Mouse (Mus musculus): ENCODE results near the gene Cux1. TPM values are rescaled to one million over a fixed set of nuclear protein-coding genes. Genes with fewer than 3 reads are reported as not detected.

Cux1 gene
- polyA plus RNA-seq, 1 experiment from 2014 or later: 114 TPM

DNA sequence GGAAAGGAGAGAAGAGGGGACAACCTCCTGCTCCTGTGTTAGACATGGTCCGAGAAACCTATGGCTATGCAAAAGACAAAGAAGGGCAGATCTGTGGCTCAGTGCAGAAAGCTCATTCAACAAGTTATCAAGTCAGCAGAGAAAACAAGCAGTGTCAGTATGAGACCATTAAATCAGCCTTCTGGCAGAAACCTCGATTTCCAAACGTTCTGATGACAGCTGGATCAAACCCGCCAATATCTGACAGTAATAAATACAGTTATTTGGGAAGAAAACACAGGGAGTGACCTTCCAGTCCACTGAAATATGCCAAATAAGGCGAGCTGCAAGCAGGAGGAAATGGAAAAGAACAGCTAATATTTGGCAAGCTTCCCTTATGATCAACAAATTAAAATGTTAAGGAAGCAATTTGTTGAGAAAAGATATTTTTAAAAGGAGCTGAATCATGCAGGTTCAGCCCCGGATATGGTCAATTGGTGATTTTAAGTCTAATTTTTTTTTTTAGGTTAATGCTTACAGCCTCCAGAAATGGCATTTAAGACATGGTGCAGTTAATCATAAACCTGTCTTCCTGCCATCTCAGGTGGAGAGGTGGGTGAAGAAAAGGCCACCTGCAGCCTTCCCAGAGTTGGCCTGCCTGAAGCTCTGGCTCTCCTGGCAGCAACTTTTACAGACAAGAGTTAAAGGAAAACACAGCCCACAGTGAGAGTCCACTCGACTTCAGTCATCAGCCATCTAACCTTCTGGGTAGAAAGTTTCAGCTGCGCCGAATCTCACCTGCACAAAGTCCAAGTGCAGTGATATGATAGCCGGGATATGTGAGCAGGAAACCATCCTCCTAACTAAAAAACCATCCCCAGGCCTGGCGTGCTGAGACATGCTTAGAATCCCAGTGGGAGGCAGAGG is 33.7 kb downstream of the Cux1 start:
- Histone ChIP-seq H3K27me3 (no peaks in the 10 kb centered on the region), H3K9ac (no peak overlapping the region), H3K27ac (peak overlapping the region; percentile 74), H3K36me3 (no peaks in the 10 kb centered on the region), H3K4me3 (no peak overlapping the region), H3K4me1 (peaks cover 60% of the 10 kb centered on the region), H3K4me2 (peak overlapping the region; percentile 27; the same call in 1 of the 2 replicates), H3K9me3 (no peaks in the 10 kb centered on the region)
- ATAC-seq (ENCODE audit: borderline replicate concordance, extremely low read depth, low FRiP score, low TSS enrichment): no peak
- WGBS: 53% methylated on average over 11 of the region's 11 CpGs

DNA sequence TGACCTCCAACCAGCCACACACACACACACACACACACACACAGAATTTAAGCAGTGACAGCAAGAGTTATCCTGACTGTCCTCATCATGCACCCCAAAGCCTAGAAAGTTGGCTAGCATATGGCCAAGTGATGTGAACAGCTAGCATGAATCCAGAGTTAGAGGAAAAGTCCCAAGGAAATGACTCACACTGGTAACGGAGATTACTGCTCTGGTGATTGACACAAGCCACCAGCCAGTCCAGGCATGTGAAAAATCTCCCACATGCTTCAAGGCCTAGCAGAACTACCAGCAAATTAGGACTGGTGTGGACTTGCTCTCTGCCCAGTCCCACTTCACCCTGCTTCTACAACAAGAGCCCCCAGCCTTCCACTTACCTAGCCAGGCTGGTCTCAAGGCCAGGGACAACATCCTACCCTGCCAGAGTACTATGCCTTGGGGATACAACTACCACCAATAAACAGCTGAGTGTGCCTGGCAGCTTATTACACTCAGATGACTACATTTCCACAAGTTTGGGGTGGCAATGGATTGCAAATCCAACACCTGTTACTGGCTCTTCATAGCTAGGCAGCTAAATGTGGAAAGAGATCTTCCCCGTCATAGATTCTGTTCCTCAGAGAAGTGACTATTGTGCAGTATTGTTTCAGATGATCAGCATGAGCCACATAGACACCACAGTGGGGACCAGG is 35.5 kb downstream of the Cux1 start:
- peaks cover 69% of the 10 kb centered on the region for H3K4me1 ChIP-seq
- no peak for ATAC-seq (ENCODE audit: borderline replicate concordance, extremely low read depth, low FRiP score, low TSS enrichment)

DNA sequence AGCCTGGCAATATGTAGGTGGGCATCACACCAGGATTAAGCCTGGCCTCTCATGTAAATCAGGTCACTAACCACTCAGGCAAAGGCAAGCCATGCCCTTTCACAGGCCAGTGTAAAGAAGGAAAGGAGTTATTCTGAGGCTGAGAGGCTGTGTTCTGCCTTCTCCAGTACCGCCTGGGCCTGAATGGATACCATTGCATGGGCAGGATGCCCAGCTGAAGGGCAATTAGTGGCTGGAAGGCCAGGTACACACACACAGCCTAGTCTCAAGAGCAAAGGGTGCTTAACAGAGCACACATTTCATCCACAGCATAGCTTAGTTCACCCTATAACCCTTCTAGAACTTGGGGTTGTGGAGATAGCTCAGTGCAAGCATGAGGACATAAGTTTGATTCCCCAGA is 36.4 kb downstream of the Cux1 start:
- WGBS: 70% methylated on average over 1 of the region's 1 CpGs
- peaks cover 72% of the 10 kb centered on the region for H3K4me1 ChIP-seq

More for the DNA sequence above, 35.5 kb downstream of the Cux1 start:
- H3K4me3 ChIP-seq: no peak overlapping the region
- no peak overlapping the region for H3K27ac ChIP-seq
- H3K36me3 ChIP-seq: no peaks in the 10 kb centered on the region
- H3K9me3 ChIP-seq: no peaks in the 10 kb centered on the region
- no peak overlapping the region for H3K9ac ChIP-seq
- WGBS: 72% methylated on average over 2 of the region's 2 CpGs
- H3K27me3 ChIP-seq: no peaks in the 10 kb centered on the region
- H3K4me2 ChIP-seq: no peak overlapping the region

DNA sequence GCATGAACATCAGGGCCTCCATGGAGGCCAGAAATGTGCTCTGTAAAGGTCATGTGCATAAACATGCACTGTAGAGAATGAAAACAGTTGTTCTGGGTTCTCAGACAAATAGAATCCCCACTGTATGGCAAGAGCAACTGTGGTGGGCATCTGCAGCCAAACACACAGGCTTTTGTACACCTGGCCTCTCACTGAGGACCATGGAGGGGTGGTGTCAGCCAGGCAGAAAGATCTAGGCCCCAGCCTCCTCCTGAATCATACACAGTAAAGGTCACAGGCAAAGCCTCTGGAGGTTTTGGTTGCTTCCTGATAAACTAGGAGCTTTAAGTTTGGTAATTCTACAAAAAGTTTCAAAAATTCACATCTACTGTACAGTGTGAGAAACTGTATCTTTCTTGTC is 38.1 kb downstream of the Cux1 start:
- Histone ChIP-seq H3K36me3 (no peaks in the 10 kb centered on the region), H3K4me3 (no peak overlapping the region), H3K9ac (no peak overlapping the region), H3K4me1 (peaks cover 72% of the 10 kb centered on the region), H3K27me3 (no peaks in the 10 kb centered on the region), H3K27ac (no peak overlapping the region), H3K4me2 (no peak overlapping the region), H3K9me3 (no peaks in the 10 kb centered on the region)
- no peak for ATAC-seq (ENCODE audit: borderline replicate concordance, extremely low read depth, low FRiP score, low TSS enrichment)

More for the DNA sequence above, 36.4 kb downstream of the Cux1 start:
- no peak overlapping the region for H3K9ac ChIP-seq
- ATAC-seq (ENCODE audit: borderline replicate concordance, extremely low read depth, low FRiP score, low TSS enrichment): no peak
- H3K9me3 ChIP-seq: no peaks in the 10 kb centered on the region
- no peak overlapping the region for H3K27ac ChIP-seq
- H3K27me3 ChIP-seq: no peaks in the 10 kb centered on the region
- H3K4me2 ChIP-seq: no peak overlapping the region
- H3K4me3 ChIP-seq: no peak overlapping the region
- no peaks in the 10 kb centered on the region for H3K36me3 ChIP-seq

GRCm38 (mm10) chr5:136527871-136528270 is 39.4 kb downstream of the Cux1 start:
- no peak overlapping the region for H3K4me3 ChIP-seq
- WGBS: 53% methylated on average over 1 of the region's 1 CpGs
- H3K4me1 ChIP-seq: peaks cover 72% of the 10 kb centered on the region
- H3K9ac ChIP-seq: no peak overlapping the region
- no peaks in the 10 kb centered on the region for H3K36me3 ChIP-seq
- H3K4me2 ChIP-seq: no peak overlapping the region
- H3K27me3 ChIP-seq: no peaks in the 10 kb centered on the region
- ATAC-seq (ENCODE audit: borderline replicate concordance, extremely low read depth, low FRiP score, low TSS enrichment): no peak
- no peak overlapping the region for H3K27ac ChIP-seq
- no peaks in the 10 kb centered on the region for H3K9me3 ChIP-seq

DNA sequence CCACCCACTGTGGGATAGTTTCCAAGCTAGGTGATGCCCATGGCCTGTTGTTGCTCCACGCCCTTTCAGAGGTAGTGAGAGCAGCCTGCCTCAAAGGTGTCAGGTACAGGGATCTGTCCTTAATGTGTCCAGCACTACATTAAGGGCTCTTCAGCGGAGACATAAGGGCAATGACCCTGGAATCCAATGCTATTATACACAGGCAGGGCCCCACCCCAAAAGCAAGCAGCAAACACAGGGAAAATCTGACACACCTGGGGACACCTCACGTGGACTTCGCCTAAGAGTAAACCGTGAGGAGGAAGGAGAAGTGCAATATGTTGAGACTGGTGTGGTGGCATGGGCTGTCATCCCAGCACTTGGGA is 40.8 kb downstream of the Cux1 start:
- Histone ChIP-seq H3K9me3 (no peaks in the 10 kb centered on the region), H3K27me3 (no peaks in the 10 kb centered on the region), H3K4me1 (peaks cover 67% of the 10 kb centered on the region), H3K4me3 (no peak overlapping the region), H3K4me2 (no peak overlapping the region), H3K36me3 (no peaks in the 10 kb centered on the region), H3K27ac (peak overlapping the region; percentile 73), H3K9ac (no peak overlapping the region)
- WGBS: 52% methylated on average over 5 of the region's 5 CpGs
- ATAC-seq (ENCODE audit: borderline replicate concordance, extremely low read depth, low FRiP score, low TSS enrichment): no peak

DNA sequence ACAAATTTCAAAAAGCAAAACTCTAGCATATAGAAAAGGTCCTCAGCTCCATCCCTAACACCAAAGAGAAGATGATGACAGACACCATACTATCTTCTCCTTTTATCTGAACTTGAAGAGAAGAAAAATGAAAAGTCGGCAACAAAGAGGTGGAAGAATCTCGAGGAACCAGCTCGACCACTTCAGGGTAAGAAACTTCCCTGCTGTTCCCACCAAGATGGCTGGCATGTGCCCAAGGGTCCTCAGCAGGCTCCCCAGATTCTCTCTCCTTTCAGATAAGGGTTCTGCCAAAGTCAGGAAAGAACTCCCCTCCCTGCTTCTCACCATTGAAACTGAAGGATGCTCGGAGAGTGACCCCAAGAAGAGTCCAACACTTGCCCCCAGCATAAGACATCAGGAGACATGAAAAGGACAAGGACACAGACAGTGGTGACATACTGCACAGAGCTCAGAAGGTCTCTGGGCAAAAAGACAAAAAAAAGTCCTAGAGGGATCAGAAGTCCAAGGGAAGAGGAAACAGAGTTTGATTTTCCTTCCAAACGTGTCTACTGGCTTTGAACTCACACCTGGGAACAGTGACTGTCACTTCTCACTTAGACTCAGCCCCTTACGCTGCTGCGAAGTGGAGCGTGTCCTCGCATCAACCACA is 41.3 kb downstream of the Cux1 start:
- H3K9ac ChIP-seq: no peak overlapping the region
- H3K4me2 ChIP-seq: no peak overlapping the region
- ATAC-seq (ENCODE audit: borderline replicate concordance, extremely low read depth, low FRiP score, low TSS enrichment): no peak
- H3K4me3 ChIP-seq: no peak overlapping the region
- H3K9me3 ChIP-seq: no peaks in the 10 kb centered on the region
- 53% methylated on average over 9 of the region's 9 CpGs for WGBS
- peak overlapping the region; percentile 73 for H3K27ac ChIP-seq
- peaks cover 63% of the 10 kb centered on the region for H3K4me1 ChIP-seq
- no peaks in the 10 kb centered on the region for H3K36me3 ChIP-seq
- no peaks in the 10 kb centered on the region for H3K27me3 ChIP-seq

GRCm38 (mm10) chr5:136522843-136523463 is 44.3 kb downstream of the Cux1 start:
- WGBS: 9% methylated on average over 3 of the region's 3 CpGs
- Histone ChIP-seq H3K9ac (no peak overlapping the region), H3K36me3 (no peaks in the 10 kb centered on the region), H3K27me3 (no peaks in the 10 kb centered on the region), H3K9me3 (no peaks in the 10 kb centered on the region), H3K4me3 (no peak overlapping the region), H3K4me2 (no peak overlapping the region), H3K27ac (peak overlapping the region; percentile 34), H3K4me1 (peaks cover 55% of the 10 kb centered on the region)
- no peak for ATAC-seq (ENCODE audit: borderline replicate concordance, extremely low read depth, low FRiP score, low TSS enrichment)

DNA sequence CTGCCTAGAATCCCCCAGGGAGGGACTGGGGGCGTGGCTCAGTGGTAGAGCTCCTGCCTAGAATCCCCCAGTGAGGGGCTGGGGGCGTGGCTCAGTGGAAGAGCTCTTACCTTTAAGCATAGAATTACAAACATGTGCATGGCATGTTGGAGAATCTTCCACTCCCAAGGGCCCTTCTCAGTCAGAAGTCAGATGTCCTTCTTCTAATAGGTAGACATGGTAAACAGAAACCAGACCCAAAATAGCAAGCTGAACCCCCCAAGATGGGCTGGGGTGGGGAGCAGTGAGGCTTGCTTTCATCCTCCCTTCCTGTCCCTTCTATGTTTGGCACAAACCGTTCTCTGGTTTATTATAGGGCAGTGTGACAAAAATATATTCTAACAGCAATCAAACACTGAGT is 45.6 kb downstream of the Cux1 start:
- Histone ChIP-seq H3K27ac (no peak overlapping the region), H3K9ac (no peak overlapping the region), H3K27me3 (no peaks in the 10 kb centered on the region), H3K4me2 (no peak overlapping the region), H3K9me3 (no peaks in the 10 kb centered on the region), H3K36me3 (no peaks in the 10 kb centered on the region), H3K4me1 (peaks cover 51% of the 10 kb centered on the region), H3K4me3 (no peak overlapping the region)
- WGBS: 78% methylated on average over 3 of the region's 3 CpGs
- ATAC-seq (ENCODE audit: borderline replicate concordance, extremely low read depth, low FRiP score, low TSS enrichment): no peak

DNA sequence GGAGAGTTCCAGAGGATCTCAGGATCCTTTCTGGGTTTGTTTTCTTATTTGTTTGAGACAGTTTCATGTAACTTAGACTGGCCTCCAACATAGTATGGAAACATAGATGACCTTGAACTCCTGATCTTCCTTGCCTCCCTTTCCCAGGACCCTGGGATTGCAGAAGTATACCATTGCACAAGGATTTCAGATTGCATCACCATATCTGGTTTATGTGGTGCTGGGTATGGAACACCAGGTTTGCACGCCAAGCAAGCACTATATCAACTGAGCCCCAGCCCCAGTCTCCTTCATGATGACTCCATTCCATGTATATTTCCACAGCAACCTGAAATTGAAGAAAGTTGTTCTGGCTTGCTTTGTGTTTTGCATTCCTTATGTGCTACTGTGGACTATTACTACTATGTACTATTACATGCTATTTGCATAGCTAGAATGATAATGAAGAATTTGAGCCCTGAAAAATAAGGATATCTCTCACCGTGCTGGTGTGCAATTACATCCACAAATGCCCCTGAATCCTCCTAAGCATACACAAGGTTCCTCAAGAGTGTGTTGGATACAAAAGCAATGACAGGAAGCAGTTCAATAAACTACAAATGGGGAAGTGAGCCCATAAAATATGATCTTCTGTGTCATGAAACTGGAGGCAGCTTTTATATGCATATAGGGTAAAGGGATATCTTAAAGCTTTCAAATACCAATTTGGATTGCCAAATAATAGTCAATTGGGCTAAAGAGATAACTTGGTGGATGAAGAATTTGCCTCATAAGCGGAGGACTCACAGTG is 48.4 kb downstream of the Cux1 start:
- H3K36me3 ChIP-seq: no peaks in the 10 kb centered on the region
- no peaks in the 10 kb centered on the region for H3K27me3 ChIP-seq
- H3K9me3 ChIP-seq: no peaks in the 10 kb centered on the region
- no peak overlapping the region for H3K4me2 ChIP-seq
- no peak overlapping the region for H3K4me3 ChIP-seq
- H3K4me1 ChIP-seq: peaks cover 40% of the 10 kb centered on the region
- WGBS: 84% methylated on average over 3 of the region's 3 CpGs
- no peak overlapping the region for H3K9ac ChIP-seq
- ATAC-seq (ENCODE audit: borderline replicate concordance, extremely low read depth, low FRiP score, low TSS enrichment): no peak
- H3K27ac ChIP-seq: no peak overlapping the region

DNA sequence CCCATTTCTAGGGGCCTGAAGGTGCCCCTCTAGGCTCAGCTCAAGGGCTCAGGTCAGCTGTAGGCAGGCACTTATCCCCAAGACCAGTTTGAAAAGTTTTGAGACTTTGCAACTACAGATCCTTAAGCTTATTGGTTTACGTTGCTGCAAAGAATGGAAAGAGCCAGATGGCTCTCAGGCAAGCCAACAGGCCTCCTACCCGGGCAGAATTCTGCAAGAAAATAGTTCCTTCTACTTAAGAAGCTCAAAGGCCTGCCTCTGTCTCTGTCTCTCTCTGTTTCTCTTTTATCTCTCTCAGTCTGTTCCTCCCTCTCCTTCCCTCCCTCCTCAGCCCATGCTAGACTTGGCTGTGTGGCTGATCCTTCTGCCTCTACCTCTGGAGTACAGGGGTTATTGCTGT is 49.8 kb downstream of the Cux1 start:
- Histone ChIP-seq H3K36me3 (no peaks in the 10 kb centered on the region), H3K4me1 (peaks cover 32% of the 10 kb centered on the region), H3K9me3 (no peaks in the 10 kb centered on the region), H3K9ac (no peak overlapping the region), H3K4me2 (no peak overlapping the region), H3K27me3 (no peaks in the 10 kb centered on the region), H3K4me3 (no peak overlapping the region), H3K27ac (no peak overlapping the region)
- WGBS: 52% methylated on average over 2 of the region's 2 CpGs
- no peak for ATAC-seq (ENCODE audit: borderline replicate concordance, extremely low read depth, low FRiP score, low TSS enrichment)

Measured in lung, embryonic 15.5 days (tissue).